Mouse (Mus musculus): ENCODE results near the gene Ncoa5. TPM values are rescaled to one million over a fixed set of nuclear protein-coding genes. Genes with fewer than 3 reads are reported as not detected.

The Ncoa5 gene
- total RNA-seq, 2 experiments from 2014 or later: 28.9 to 36.0 TPM

DNA sequence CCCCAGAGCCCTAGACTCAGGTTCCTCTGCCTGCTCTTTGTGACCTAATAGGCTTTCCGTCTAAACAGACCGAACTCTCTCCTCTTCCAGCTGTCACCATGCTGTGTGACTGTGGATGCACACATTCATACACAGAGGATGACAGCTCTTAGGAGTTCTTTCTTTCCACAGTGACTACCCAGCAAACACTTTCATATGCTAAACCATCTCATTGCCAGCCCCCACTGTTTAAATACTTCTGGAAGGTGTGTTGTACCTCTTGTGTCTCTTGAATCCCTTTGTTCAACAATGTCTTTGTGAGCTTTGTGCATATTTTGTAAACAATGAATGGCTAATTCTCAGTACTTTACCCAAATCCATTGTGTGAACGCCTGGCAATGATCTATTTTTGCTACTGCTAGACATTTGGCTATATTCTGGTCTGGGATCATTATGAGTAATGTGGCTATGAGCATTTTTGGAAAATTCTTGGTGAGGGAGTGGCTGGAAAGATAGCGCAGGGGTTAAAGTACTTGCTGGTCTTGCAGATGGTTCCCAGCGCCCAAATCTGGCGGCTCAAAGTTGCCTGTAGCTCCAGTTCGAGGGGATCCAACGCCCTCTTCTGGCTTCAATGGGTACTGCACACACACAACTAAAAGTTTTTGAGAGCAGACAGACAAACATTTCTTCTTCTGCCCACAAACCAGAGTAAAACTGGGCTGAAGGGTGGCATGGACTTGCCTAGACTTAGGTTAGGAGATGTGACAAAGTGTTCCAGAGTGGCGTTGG lies 76.9 kb downstream of the Ncoa5 start:
- DNase-seq: no peak

DNA sequence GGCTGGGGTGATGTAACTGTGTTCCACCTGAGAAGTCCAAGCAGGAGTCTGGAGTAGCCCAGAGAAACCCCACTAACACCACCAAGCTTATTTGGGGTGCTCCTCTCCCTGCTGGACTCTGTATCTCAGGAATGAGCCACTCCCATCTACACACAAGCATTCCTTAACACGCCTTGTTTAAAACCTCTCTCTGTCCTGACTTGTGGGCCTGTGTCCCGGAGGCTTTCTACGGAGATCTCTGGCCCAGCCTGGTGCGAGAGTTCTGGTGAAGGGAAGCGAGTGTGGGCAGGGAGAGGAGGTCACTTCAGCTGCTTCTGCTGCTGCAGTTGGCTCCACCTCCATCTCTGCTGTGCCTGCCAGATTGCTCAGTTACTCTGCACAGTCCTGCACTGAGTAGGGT lies 78.5 kb downstream of the Ncoa5 start:
- no peak for DNase-seq

DNA sequence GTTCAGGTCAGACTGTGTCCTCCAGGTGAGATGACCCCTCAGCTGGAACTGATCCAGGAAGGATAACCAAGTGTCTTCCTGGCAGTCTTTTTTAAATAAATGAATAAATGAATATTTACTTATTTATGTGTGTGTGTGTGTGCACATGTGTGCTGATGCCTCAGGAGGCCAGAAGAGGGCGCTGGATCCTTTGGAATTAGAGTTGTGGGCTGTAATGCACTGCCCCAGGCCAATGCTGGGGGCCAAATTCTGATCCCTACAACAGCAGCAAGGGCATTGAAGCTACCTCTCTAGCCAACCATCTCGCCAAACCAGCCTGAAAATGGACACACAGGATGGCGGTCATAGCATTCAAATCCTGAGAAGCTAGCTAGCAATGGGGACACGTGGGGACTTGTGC lies 78.9 kb downstream of the Ncoa5 start:
- no peak for DNase-seq

DNA sequence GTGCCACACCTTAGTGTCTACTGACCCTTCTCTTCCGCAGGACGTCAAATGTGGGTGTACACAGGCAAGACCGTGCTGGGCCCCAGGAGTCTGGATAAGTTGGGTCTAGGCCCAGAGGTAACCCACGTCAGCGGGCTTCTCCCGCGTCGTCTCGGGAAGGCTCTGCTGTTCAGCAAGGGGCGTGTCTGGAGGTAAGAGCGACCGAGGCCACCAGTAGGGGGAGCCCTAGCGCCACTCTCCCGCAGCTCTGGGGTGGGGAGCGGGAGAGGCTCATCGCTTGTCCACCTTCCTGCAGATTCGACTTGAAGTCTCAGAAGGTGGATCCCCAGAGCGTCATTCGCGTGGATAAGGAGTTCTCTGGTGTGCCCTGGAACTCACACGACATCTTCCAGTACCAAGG lies 81.4 kb downstream of the Ncoa5 start:
- DNase-seq: peak; percentile 88 to 92

DNA sequence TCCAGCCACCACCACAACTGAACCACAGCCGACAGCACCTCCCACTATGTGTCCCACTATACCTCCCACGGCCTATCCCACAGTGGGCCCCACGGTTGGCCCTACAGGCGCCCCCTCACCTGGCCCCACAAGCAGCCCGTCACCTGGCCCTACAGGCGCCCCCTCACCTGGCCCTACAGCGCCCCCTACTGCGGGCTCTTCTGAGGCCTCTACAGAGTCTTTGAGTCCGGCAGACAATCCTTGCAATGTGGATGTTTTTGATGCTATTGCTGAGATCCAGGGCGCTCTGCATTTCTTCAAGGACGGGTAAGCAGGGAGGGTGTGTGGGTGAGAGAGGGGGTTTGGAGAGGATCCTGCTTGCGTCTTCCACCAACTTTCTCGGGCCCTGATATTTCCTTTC lies 82.2 kb downstream of the Ncoa5 start:
- no peak for DNase-seq

DNA sequence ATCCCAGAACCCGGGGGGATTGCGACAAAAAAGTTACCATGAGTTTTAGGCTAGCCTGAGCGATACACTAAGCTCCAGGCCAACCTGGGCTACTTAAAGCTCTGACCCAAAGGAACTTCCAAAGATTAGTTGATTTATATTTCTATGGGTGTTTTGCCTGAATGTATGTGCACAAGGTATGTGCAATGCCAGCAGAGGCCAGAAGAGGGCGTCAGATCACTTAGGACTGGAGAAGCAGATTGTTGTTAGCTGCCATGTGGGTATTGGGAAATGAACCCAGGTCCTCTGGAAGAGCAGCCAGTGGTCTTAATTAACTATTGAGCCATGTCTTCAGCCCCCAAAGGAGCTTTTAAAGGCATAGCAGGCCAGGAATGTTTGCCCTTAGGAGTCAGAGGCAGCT lies 82.9 kb downstream of the Ncoa5 start:
- no peak for DNase-seq

DNA sequence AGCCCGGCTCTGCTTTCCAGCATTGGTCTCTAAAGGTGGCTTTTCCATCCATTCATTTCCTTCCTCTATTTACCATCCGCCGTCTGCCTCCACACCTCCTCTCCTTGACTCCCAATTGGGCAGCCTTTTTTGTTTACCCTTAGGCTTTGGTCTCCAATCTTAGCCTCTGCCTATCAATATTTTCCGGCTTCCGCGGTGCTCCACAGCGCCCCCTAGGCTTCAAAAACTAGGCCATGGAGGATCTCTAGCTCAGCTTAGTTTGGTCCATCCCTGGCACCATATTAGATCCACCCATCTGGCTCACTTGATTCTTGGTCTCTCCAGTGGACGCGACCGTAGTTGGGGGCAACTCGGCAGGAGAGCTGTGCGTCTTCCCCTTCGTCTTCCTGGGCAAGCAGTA lies 84.2 kb downstream of the Ncoa5 start:
- peak; percentile 39 to 43 for DNase-seq

Other genes with a start within 250 kb of the Ncoa5 start
- 10 to 100 TPM; 29.2 to 35.3 TPM for gene Snx21, start 249.0 kb downstream of the Ncoa5 start, total RNA-seq (2021)
- gene Acot8, start 230.0 kb downstream of the Ncoa5 start, total RNA-seq (2021): 10 to 100 TPM; 31.5 to 33.6 TPM
- gene Zswim3, start 229.8 kb downstream of the Ncoa5 start, total RNA-seq (2021): 1 to 10 TPM; 4.0 to 4.7 TPM
- 10 to 100 TPM in 1 of 2 experiments, 1 to 10 TPM in 1; 9.3 to 10.2 TPM for gene Zswim1, start 212.2 kb downstream of the Ncoa5 start, total RNA-seq (2021)
- gene Spata25, start 206.3 kb downstream of the Ncoa5 start, total RNA-seq (2021): not detected
- 100 to 1,000 TPM; 105 to 112 TPM for gene Ctsa, start 202.0 kb downstream of the Ncoa5 start, total RNA-seq (2021)
- gene Neurl2, start 201.4 kb downstream of the Ncoa5 start, total RNA-seq (2021): 1 to 10 TPM; 2.1 to 2.5 TPM
- gene Pltp, start 177.2 kb downstream of the Ncoa5 start, total RNA-seq (2021): 10 to 100 TPM; 21.1 to 34.7 TPM
- gene Pcif1, start 155.6 kb downstream of the Ncoa5 start, total RNA-seq (2021): 10 to 100 TPM; 45.4 to 53.9 TPM
- gene Zfp335, start 123.1 kb downstream of the Ncoa5 start, total RNA-seq (2021): 10 to 100 TPM; 14.8 to 18.3 TPM
- under 1 TPM; 0.56 to 0.60 TPM for gene Mmp9, start 94.1 kb downstream of the Ncoa5 start, total RNA-seq (2021)
- 1 to 10 TPM; 4.3 to 7.9 TPM for gene Slc12a5, start 74.1 kb downstream of the Ncoa5 start, total RNA-seq (2021)
- gene Cd40, start 20.8 kb upstream of the Ncoa5 start, total RNA-seq (2021): 1 to 10 TPM; 1.7 TPM
- gene 1700025C18Rik, start 55.9 kb upstream of the Ncoa5 start, total RNA-seq (2021): not detected
- 1 to 10 TPM in 1 of 2 experiments, under 1 TPM in 1; 0.79 to 1.9 TPM for gene Cdh22, start 200.0 kb upstream of the Ncoa5 start, total RNA-seq (2021)

Data from adrenal gland, postnatal 36 days (tissue).